Mouse (Mus musculus): Measurements from ENCODE around the gene Gm26602.
"Not testable (repeated sequence)": the region's sequence is repeated elsewhere in the genome, so short reads cannot be mapped to it uniquely, and the experiment has no call there.

Gm26602 gene

DNA sequence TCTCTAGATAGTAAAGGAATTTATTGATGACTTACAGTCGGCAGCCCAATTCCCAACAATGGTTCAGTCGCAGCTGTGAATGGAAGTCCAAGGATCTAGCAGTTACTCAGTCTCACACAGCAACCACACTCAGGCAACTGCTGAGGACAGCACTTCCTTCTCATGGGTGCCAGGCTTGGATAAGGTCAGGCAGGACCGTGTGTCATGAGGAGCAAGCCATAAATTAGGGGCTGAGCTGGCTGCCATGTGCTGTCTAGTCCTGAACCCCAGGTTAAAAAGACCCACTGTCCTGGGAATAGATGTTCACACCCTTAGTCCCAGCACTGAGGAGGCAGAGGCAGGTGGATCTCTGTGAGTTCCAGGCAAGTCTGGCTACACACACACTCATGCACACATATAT lies 25.7 kb upstream of the Gm26602 start:
- DNase-seq (ENCODE audit: low read depth, low spot score), result not testable (repeated sequence)

DNA sequence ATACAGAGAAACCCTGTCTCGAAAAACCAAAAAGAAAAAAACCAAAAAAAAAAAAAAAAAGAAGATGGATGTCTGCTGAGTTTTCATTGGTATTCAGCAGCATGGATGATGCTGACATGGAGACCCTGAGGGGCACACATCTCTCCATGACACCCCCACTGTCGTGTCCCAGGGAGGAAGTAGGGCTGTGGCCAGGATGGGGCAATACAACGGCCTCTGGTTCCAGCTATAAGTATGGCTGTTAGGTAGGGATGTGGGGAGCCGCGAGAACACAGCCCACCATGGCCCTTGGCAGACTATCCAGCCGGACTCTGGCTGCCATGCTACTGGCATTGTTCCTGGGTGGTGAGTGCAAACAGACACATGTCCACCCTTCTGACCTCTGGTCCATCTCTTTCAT lies 24.6 kb upstream of the Gm26602 start, which contains the start of gene Elane:
TSS of gene Elane (plus strand) at position 194 of the 400 bp plus-strand sequence.
- DNase-seq (ENCODE audit: low read depth, low spot score), result no peak

DNA sequence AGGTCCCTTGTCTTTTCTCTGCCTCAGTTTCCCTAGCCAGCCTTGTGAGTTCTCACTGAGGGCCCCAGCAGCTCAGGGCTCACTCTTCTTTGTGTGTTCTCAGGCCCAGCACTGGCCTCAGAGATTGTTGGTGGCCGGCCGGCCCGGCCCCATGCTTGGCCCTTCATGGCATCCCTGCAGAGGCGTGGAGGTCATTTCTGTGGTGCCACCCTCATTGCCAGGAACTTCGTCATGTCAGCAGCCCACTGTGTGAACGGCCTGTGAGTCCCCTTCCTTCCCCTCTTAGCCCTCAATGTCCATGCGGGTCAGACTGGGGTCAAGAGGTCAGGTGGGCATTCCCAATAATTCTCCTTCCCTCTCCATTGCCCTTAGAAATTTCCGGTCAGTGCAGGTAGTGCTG lies 24.0 kb upstream of the Gm26602 start:
- DNase-seq (ENCODE audit: low read depth, low spot score), result no peak

DNA sequence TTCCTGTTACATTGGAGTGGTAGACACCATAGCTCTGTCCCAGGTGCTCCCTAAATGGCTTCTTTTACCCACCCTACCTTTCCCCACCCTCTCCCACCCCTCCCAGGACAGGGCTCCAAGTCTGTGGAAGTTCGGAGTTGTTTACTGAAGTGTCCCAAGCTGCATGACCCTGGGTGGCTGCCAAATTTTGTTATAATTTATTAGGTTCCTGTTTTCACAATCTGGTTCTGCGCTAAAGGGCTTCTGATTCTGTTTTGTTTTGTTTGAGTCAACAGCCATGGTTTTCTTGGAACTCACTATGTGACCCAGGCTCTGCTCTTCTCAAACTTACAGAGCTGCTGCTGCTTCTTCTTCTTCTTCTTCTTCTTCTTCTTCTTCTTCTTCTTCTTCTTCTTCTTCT lies 21.3 kb upstream of the Gm26602 start:
- no peak for DNase-seq (ENCODE audit: low read depth, low spot score)

DNA sequence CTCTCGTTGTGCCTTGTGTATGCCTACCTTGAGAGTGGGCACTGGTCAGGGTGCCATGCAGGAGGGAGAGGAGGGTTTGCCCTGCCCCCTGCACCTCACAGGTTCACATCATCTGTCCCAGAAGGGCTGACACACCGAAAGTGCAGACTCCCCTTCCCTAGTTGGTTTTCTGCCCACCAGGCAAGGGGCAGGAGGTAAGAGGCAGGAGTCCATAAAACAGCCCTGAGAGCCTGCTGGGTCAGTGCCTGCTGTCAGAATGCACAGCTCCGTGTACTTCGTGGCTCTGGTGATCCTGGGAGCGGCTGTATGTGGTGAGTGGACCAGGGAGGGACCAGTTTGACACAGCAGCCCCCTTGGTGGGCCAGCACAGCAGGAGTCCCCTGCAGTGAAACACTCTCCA lies 20.0 kb upstream of the Gm26602 start, which contains the start of gene Cfd:
TSS of gene Cfd (plus strand) at position 184 of the 400 bp plus-strand sequence.
- no peak for DNase-seq (ENCODE audit: low read depth, low spot score)

DNA sequence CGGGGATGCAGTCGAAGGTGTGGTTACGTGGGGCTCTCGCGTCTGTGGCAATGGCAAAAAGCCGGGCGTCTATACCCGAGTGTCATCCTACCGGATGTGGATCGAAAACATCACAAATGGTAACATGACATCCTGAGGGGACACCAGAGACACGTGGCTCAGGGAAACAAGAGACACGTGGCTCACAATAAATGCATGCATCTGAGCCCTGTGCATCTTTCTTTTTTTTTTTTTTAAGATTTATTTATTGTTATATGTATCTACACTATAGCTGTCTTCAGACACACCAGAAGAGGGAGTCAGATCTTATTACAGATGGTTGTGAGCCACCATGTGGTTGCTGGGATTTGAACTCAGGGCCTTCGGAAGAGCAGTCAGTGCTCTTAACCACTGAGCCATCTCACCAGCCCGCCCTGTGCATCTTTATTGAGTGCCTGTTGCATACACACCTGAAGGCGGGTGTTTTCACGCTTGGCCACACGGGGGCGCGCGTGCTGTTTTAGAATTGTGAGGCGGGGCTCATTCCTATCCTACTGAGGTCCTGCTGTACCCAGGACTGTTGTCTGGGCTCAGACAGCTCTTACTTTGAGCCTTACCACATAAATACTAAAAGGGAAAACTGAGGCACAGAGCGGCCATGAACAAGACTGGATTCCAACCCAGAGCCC lies 18.1 kb upstream of the Gm26602 start:
- DNase-seq (ENCODE audit: low read depth, low spot score), result peak; percentile 67

DNA sequence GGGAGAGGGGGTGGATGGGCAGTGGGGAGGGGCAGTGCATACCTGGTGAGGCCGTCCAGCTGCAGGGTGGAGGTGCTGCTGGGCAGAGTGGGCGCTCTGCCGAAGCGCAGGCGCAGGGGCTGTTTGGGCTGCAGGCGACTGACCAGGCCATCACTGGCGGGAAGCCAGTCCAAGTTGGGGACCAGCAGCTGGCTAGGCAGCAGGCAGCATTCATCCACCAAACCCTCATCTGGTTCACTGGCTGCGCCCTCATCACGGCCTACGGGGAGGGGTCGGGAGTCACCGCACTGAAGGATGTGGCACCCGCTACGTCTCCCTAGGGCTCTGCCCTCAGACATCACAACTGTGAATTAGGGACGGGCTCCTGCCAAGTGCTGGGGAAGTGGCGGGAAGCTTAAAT lies 14.3 kb upstream of the Gm26602 start:
- DNase-seq (ENCODE audit: low read depth, low spot score), result no peak

DNA sequence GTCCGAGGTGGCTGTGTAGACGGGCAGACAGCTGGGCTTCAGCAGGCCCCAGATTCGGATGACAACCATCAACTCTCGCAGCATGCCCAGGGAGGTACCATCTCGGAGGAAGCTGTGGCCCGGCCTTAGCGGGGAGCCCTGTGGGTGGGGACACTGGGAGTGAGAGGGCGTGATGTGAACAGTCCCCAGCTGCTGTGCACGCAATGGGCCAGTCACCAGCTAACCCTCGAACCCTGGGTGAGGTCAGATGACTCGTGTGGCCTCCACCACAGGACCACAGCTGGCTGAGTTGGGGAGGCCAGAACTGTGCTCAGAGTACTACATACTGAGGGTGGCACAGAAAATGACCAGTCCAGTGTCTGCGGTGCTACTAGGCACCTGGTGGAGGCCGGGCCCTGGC lies 13.8 kb upstream of the Gm26602 start:
- DNase-seq (ENCODE audit: low read depth, low spot score), result no peak

DNA sequence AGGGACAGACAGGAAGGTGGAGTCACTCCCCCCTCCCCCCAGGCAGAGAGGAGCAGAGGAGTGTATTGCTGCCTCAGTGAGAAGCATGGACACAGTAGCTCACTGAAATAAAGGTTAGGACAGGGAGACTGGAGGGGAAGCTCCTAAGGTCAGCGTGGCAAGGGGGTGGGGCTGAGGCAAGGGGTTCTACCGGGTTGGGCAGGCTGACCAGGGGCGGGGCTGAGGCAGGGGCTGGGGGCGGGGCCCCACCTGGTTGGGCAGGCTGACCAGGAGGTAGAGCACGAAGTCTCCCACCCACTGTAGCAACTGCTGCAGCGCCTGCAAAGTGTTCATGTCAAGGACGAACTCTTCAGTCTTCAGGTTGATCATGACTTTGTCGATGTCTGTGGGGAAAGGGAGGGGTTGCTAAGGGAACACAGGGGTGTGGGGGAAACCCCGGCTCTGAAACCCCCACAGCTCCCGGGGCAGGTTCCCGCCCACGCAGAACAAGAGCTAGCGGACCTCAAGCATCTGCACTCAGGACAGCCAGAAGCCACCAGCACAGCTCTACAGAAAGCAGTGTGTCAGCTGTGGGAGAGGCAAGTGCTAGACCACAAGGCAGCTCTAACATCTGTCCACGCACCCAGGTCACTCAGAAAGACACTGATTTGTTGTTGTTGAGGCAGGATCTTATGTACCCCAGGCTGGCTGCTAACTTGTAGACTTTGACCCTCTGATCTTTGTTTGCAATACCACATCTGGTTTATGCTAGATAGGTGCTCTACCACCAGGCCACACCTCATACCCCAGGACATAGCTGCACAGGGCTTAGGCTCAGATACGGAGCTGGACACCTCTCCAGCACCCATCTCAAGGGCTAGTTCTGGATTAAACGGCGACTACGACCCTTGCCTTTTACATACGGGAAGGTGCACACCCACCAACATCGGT lies 13.1 kb upstream of the Gm26602 start:
- no peak for DNase-seq (ENCODE audit: low read depth, low spot score)

DNA sequence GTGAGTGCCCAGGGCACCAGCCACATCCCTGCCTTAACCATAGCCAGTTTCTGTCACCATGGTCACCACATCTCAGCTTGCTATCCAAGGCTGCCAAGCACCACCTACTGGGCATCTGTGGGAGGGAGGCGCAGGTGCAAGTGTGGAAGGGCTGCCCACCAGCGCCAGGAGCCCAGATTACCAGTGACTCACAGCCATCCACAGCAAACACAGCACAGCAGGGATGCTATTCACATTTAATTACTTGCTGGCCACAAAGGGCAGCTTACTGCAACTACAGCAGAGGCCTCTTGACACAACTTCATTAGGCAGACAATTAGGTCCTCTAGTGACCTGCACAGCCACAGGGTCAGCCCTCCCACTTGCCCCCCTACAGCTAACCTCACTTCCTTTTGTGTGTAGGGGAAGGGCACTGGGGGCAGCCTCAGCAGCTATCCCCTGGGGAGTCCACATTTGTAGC lies 9.7 kb upstream of the Gm26602 start:
- peak; percentile 53 for DNase-seq (ENCODE audit: low read depth, low spot score)

DNA sequence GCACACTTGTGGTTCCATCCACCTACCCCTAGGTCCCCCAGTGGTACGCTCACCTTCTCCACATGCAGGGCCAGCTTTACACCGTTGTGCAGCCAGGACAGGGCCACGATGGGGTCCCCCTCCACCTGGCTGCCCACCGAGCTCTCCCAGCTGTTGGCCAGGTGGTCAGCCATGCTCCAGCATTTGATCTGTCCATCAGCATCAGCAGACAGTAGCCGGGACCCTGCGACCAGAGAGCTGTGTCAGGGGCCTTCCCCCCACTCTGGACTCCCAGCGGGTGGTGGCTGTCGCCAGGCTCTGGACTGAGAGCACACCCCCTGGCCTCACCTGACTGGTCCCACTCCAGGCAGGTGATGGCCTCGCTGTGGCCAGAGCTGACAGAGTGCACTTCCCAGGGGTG lies 3.9 kb upstream of the Gm26602 start:
- DNase-seq (ENCODE audit: low read depth, low spot score), result no peak

DNA sequence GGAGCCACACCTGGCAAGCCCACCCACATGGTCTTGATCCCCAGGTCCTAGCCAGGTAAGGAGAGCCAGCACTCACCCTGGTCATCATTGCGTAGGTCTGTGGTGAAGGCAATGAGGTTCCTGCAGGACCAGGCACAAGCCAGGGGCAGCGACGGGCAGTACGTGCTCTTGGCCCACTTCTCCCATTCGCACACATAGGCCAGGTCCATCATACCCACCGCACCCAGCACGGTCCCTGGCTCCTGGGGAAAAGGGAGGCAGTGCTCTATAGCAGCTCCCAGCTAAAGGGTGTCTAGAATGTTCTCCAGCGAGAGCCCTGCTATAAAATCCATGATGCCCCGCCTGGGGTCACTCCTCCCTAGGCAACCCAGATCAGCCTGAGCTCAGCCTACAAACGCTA lies 3.2 kb upstream of the Gm26602 start:
- no peak for DNase-seq (ENCODE audit: low read depth, low spot score)

DNA sequence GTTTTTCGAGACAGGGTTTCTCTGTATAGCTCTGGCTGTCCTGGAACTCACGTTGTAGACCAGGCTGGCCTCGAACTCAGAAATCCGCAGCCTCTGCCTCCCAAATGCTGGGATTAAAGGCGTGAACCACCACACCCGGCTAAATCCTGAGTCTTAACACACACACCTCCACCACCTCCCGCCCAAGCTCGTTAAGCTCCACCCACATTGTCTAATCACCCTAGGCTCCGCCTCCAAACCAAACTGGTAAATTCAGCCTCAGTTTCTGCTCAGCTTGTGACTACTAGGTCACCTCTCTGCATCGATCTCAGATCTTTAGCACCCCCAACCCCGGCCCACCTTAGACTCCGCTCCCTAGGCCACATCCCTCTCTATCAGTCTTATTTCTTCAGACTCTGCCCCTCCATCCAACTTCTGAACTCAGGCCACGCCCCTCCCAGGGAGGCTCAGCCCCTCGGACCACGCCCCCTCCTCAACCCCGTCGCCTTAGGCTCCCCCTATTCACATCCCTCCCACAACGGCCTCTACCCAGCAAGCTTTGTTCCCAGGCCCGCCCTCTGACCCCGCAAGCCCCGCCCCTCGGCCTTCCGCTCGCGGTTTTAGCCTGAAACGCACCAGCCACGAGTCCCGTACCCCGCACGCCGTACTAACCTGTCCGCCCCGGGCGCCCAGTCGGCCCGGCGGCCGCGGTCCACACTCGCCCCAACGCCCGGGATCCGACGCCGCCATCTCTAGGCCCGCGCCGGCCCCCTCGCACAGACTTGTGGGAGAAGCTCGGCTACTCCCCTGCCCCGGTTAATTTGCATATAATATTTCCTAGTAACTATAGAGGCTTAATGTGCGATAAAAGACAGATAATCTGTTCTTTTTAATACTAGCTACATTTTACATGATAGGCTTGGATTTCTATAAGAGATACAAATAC lies 2.2 kb upstream of the Gm26602 start, which contains the start of gene Med16:
TSS of gene Med16 (minus strand) at position 757 of the 925 bp plus-strand sequence.
- peak; percentile 91 for DNase-seq (ENCODE audit: low read depth, low spot score)

DNA sequence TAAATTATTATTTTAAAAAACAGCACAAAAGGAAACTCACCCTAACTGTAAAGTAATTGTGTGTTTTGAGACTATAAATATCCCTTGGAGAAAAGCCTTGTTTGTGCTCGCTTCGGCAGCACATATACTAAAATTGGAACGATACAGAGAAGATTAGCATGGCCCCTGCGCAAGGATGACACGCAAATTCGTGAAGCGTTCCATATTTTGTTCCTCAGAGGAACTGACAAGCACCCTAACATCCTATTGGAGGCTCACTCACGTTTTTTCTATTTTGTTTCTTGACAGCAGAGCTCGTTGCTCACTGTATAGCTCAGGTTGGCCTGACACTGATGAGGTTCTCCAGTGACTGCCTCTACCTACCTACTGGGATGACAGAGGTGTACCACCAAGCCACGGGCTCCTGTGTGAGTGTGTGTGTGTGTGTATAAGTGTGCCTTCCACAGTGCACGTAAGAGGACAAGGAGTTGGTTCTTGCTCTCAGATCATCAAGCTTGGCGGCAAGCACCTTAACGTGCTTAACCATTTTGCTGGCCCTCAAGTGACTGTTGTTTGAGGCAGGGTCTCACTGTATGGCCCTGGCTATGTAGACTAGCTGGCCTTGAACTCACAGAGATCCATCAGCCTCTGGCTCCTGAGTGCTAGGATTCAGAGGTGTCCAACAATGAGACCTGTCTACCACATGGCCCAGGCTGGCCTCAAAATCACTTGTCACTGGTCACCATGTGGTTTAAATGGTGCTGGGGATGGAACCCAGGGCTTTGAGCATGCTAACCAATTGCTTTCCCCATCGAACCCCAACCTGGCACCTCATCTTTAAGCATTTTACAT lies 1.3 kb upstream of the Gm26602 start:
- no peak for DNase-seq (ENCODE audit: low read depth, low spot score)

DNA sequence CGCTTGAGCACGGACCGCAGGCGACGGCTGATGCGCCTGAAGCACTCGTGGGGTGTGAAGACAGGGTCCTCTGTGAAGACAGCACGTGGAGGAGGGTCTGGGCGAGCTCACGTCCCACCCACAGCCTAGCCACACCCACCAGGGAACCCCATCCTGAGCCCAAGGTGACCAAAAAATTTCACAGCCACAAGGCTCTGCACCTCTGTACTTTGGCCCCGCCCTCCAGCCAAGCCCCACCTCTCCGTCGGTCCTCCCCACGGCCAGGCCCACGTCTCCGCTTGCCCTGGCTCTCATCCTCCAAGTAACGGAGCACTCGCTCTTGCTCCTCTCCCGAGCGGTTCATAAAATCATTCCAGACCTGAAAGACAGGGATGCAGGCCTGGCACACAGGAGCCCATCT lies 1.8 kb downstream of the Gm26602 start:
- no peak for DNase-seq (ENCODE audit: low read depth, low spot score)

DNA sequence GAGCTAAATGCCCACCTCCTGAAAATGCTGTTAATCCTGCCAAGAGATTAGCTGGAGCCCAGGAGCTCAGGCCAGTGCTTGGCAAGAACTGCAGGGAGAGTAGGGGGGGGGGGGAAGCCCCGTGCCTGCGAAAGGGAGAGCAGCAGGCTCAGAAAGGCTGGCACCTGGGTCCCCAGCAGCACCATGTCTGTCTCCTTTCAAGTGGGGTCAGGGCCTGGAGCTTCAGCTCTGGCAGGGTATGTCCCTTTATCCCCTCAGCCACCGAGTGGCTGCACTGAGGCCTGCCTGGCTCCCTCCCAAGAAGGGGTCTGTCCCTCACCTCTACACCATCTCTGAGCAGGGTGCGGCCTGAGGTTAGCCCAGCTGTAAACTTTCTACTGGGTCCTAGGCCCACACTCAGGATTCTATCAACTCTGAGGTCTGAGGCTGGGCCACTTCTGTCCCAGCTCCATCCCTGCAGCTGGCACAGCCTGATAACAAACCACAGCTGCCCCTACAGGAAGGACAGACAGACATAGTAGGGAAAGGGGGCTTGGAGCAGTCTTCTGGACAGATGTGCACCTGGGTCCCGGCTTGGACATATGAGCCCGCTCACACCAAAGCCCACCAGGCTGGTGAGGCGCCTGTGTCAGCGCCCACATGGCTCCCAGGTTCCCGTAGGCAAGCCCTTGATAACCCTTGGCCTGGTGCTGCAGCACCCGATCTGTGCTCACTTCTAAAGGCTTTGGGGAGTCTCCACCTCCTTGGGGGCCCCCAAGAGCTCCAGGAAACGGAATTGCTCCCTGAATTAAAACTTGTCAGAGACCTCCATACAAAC lies 3.7 kb downstream of the Gm26602 start:
- peak; percentile 70 for DNase-seq (ENCODE audit: low read depth, low spot score)

DNA sequence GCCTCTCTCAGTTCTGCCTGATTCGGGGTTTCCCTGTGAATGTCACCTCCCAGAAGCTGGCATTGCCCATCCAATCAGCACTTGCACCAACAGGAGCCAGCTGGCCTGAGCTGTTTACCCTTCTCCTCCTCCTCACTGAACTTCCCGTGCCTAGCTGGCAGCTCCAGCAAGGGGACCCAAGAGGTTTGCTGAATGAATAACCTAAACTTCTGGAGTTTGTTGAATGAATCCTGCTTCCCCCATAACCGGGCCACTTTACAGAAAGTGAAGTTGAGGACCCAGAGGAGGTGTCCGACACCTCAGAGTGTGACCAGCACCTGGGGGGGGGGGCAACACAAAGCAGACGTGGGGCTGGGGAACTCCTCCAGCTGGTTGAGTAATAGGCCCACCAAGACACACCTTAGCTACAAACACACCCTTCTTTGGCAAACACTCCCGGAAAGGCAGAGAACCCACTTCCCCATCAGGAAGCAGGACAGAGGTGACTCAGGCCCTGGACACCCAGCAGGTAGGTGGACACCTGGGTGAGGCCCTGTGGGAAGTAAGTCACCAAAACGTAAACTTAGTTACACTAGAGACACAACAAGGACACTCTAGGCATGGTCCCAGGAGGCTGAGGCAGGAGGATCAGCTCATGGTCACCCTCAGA lies 4.4 kb downstream of the Gm26602 start:
- no peak for DNase-seq (ENCODE audit: low read depth, low spot score)

DNA sequence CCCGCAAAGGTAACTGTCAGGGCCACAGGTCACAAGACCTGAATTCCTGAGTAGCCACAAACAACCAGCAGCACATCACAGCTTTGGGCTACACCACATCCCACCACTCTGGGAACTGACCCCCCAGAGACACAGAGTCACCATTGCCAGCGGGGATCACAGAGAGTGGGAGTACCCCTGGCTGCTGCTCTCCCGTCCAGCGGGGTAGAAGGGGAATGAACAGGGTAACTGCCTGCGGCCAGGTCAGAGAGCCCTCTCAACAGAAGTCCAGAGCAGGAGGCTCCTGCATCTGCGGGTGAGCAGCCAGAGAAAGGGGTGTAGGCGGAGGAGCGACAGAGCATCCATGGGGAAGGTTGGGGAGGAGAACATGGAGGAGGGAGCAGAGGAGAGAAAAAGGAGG lies 5.4 kb downstream of the Gm26602 start:
- DNase-seq (ENCODE audit: low read depth, low spot score), result no peak

DNA sequence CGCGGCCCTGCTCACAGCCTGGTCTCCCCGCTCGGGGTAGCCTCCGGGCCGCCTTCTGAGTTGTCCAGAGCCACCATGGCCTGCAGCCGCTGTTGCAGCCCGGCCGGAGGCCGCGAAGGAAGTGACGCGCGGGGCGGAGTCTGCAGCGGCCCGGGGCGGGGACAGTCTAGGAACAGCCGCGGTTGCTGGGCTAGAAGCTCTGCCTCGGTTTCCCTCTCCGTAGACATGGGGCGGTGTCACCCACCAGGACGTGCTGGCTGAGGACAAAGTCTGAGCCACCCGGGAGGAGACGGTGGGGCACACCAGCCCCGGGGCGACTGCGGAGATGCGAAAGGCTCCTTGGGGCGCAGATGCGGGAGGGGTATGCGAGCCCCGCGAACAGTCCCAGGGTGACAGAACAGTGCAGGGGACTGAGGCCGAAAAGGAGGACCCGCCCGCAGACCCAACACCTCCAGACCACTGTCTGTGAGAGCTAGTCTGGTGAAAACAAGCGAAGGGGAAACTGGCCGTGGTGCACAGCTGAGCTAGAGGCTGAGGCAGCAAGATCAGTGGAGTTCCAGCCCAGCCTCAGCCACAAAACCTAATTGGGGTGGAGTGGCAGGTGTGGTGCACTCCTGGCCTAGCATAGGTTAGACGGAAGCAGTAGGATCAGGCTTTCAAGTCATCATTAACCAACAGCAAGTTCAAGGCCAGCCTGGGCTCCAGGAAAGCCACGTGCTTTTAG lies 6.3 kb downstream of the Gm26602 start, which contains the start of gene Kiss1r:
TSS of gene Kiss1r (plus strand) at position 164 of the 724 bp plus-strand sequence.
- no peak for DNase-seq (ENCODE audit: low read depth, low spot score)
